Mouse (Mus musculus) myocyte (in vitro differentiated cells): ENCODE measurements around the gene Fam198a. TPM values are rescaled to one million over a fixed set of nuclear protein-coding genes. Genes with fewer than 3 reads are reported as not detected.

ENCODE experiments used
- H3K27me3 ChIP-seq: one replicate; pipeline ENCODE4 v1.6.1; 2011; ENCODE audit not compliant: control insufficient read depth, insufficient read depth, insufficient read length
- H3K36me3 ChIP-seq: one replicate; pipeline ENCODE4 v1.6.1; 2011; ENCODE audit not compliant: control insufficient read depth, insufficient read depth
- H3K4me2 ChIP-seq: one replicate; pipeline ENCODE4 v1.6.1; 2011; ENCODE audit warnings: low read depth, control low read depth
- H3K4me3 ChIP-seq: one replicate; pipeline ENCODE4 v1.5.1; 2011; ENCODE audit warnings: mild to moderate bottlenecking, control low read depth, moderate library complexity
- H3K79me2 ChIP-seq: one replicate; pipeline ENCODE4 v1.6.1; 2011; ENCODE audit not compliant: control insufficient read depth, insufficient read depth
- H3ac ChIP-seq: one replicate; pipeline ENCODE4 v1.6.1; 2011; ENCODE audit not compliant: control insufficient read depth, insufficient read length
- CEBPB ChIP-seq: IDR thresholded peaks from 2 replicates; pipeline ENCODE4 v1.6.1; 2011; ENCODE audit warnings: mild to moderate bottlenecking, moderate library complexity; ENCODE audit not compliant: poor library complexity, insufficient read depth, severe bottlenecking
- E2F4 ChIP-seq: IDR thresholded peaks from one replicate; pipeline ENCODE4 v1.6.1; 2011; ENCODE audit warnings: mild to moderate bottlenecking, control low read depth, moderate library complexity; ENCODE audit not compliant: insufficient read depth
- MAX ChIP-seq: IDR thresholded peaks from one replicate; pipeline ENCODE4 v1.6.1; 2011; ENCODE audit warnings: low read depth, mild to moderate bottlenecking, control low read depth
- MYOD1 ChIP-seq, 3 experiments: IDR thresholded peaks; one replicate each; pipeline ENCODE4 v1.6.1; 2011; ENCODE audit warnings: control low read depth in 2 of 3, low read depth in 2 of 3, mild to moderate bottlenecking in 2 of 3, moderate library complexity in 1 of 3; ENCODE audit not compliant: insufficient read length in 2 of 3, control insufficient read depth in 1 of 3
- MYOG ChIP-seq, 3 experiments: IDR thresholded peaks; one replicate each; pipeline ENCODE4 v1.6.1; 2011; ENCODE audit warnings: control low read depth in 2 of 3, low read depth in 2 of 3, mild to moderate bottlenecking in 2 of 3; ENCODE audit not compliant: insufficient read length in 2 of 3, control insufficient read depth in 1 of 3, insufficient read depth in 1 of 3
- POLR2A ChIP-seq: IDR thresholded peaks from one replicate; pipeline ENCODE4 v1.6.1; 2011; ENCODE audit warnings: low read depth, mild to moderate bottlenecking, control low read depth, moderate library complexity; ENCODE audit not compliant: insufficient read length
- POLR2AphosphoS2 ChIP-seq: IDR thresholded peaks from one replicate; pipeline ENCODE4 v1.6.1; 2011; ENCODE audit warnings: low read depth, control low read depth; ENCODE audit not compliant: insufficient read length
- REST ChIP-seq: IDR thresholded peaks from one replicate; pipeline ENCODE4 v1.6.1; 2011; ENCODE audit warnings: mild to moderate bottlenecking, control low read depth, moderate library complexity; ENCODE audit not compliant: insufficient read depth, insufficient read length
- SRF ChIP-seq: IDR thresholded peaks from one replicate; pipeline ENCODE4 v1.6.1; 2011; ENCODE audit warnings: low read depth; ENCODE audit not compliant: control insufficient read depth, insufficient read length
- TCF12 ChIP-seq: IDR thresholded peaks from one replicate; pipeline ENCODE4 v1.6.1; 2011; ENCODE audit warnings: mild to moderate bottlenecking, control low read depth; ENCODE audit not compliant: poor library complexity, insufficient read depth, severe bottlenecking
- TCF3 ChIP-seq: IDR thresholded peaks from one replicate; pipeline ENCODE4 v1.6.1; 2011; ENCODE audit warnings: low read depth, control low read depth; ENCODE audit not compliant: insufficient read length
- USF1 ChIP-seq: IDR thresholded peaks from one replicate; pipeline ENCODE4 v1.6.1; 2011; ENCODE audit warnings: low read depth, mild to moderate bottlenecking, control low read depth, moderate library complexity
- polyA plus RNA-seq: library from polyadenylated mRNA; unstranded; fragments of >200 nt; fragmentation: generic; extraction: Trizol; gene quantifications from one replicate; pipeline ENCODE4 v1.2.1, GENCODE M21; 2012; ENCODE audit warnings: missing spikeins

Fam198a gene
- polyA plus RNA-seq, 1 experiment, result 0.02 TPM

- H3ac ChIP-seq, result no peak overlapping the region
- peaks cover under 1% of the 10 kb centered on the region for H3K27me3 ChIP-seq
- no peaks in the 10 kb centered on the region for H3K79me2 ChIP-seq
- H3K4me3 ChIP-seq, result no peak overlapping the region
- H3K36me3 ChIP-seq, result no peaks in the 10 kb centered on the region
- H3K4me2 ChIP-seq, result no peak overlapping the region
- TF ChIP-seq USF1 (no peak), POLR2A (no peak), E2F4 (no peak), MYOG (IDR thresholded peaks at IDR 0.05; ENCODE audit: control insufficient read depth in 1 of 3, insufficient read depth in 1 of 3, insufficient read length in 2 of 3, low read depth in 2 of 3) (no peak), SRF (no peak), TCF12 (no peak), MYOD1 (IDR thresholded peaks at IDR 0.05; ENCODE audit: control insufficient read depth in 1 of 3, insufficient read length in 2 of 3, low read depth in 2 of 3) (no peak), POLR2AphosphoS2 (no peak), MAX (no peak), REST (no peak), CEBPB (no peak), TCF3 (no peak)
Observed at GRCm38 (mm10) chr9:121983504-121983903, 32.7 kb downstream of the Fam198a start.

- TF ChIP-seq POLR2A (no peak), POLR2AphosphoS2 (no peak), REST (no peak), MYOD1 (IDR thresholded peaks at IDR 0.05; ENCODE audit: control insufficient read depth in 1 of 3, insufficient read length in 2 of 3, low read depth in 2 of 3) (no peak), MYOG (IDR thresholded peaks at IDR 0.05; ENCODE audit: control insufficient read depth in 1 of 3, insufficient read depth in 1 of 3, insufficient read length in 2 of 3, low read depth in 2 of 3) (no peak), TCF12 (no peak), CEBPB (no peak), USF1 (no peak), TCF3 (no peak), E2F4 (no peak), SRF (no peak), MAX (no peak)
- H3ac ChIP-seq, result no peak overlapping the region
- H3K4me3 ChIP-seq, result no peak overlapping the region
- H3K4me2 ChIP-seq, result no peak overlapping the region
- H3K36me3 ChIP-seq, result no peaks in the 10 kb centered on the region
- H3K79me2 ChIP-seq, result no peaks in the 10 kb centered on the region
- H3K27me3 ChIP-seq, result no peaks in the 10 kb centered on the region
Observed at GRCm38 (mm10) chr9:121984465-121985461, 34.0 kb downstream of the Fam198a start.

DNA sequence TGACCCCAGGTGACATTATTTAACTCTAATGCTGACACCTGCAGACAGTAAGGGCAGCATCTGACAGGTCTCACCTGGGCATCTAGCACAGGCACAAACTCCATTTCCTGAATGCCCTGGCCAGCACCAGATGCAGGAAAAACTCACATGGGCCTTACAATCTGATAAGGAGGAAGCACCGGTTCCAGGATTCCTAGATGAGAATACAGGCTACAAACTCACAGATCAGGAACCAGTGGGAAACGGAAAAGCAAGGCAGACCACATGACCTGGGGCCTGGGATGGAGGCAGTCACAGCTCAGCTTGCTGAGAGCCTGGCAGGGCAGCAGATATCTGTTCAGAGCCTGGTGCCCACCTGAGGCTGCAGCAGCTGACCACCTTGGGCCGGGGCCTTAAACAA lies 38.1 kb downstream of the Fam198a start:
- no peak for TF ChIP-seq SRF
- no peak overlapping the region for H3ac ChIP-seq
- H3K79me2 ChIP-seq, result no peaks in the 10 kb centered on the region
- H3K4me2 ChIP-seq, result no peak overlapping the region
- no peak overlapping the region for H3K4me3 ChIP-seq
- H3K36me3 ChIP-seq, result no peaks in the 10 kb centered on the region
- peaks cover 5% of the 10 kb centered on the region for H3K27me3 ChIP-seq

DNA sequence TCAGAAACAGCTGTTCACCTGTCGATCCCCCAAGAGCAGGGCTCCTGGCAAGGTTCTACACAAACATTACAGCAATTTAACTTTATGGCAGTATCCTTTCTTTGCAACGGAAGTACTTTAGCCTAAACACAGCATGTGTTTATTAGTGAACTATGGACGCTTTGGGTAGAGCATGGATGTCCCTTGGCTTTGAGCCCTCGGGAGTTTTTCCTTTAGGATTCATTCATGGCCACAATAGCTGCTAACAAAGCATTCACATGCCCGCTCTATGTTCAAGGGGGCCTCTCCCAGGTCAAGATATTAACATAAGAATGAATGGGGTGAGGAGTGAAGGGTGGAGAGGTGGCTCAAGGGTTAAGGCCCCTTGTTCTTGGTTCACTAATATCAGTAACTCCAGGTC lies 38.7 kb downstream of the Fam198a start:
- Histone ChIP-seq H3ac (no peak overlapping the region), H3K27me3 (peaks cover 5% of the 10 kb centered on the region), H3K79me2 (no peaks in the 10 kb centered on the region), H3K36me3 (no peaks in the 10 kb centered on the region), H3K4me2 (no peak overlapping the region), H3K4me3 (no peak overlapping the region)
- TF ChIP-seq POLR2AphosphoS2 (no peak), MAX (no peak), MYOD1 (IDR thresholded peaks at IDR 0.05; ENCODE audit: control insufficient read depth in 1 of 3, insufficient read length in 2 of 3, low read depth in 2 of 3) (no peak), CEBPB (no peak), SRF (no peak), E2F4 (no peak)

DNA sequence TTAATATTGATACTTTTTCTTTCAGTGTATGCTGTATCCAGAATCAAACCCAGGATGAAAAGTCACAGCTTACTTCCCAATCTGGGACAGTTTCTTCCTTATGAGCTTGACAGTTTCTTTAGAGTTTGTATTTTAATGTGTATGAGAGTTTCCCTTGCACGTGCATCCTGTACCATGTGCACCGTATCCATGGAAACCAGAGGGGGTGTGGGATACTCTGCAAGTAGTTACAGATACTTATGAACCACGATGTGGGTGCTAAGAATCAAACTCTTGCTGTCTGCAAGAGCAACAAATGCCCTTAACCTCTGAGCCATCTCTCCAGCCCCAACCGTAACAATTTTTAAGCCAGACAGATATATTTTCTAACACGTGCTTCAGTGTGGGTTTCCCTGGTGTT lies 40.3 kb downstream of the Fam198a start:
- no peaks in the 10 kb centered on the region for H3K36me3 ChIP-seq
- no peak overlapping the region for H3K4me2 ChIP-seq
- no peak overlapping the region for H3ac ChIP-seq
- H3K27me3 ChIP-seq, result peaks cover 16% of the 10 kb centered on the region
- H3K79me2 ChIP-seq, result no peaks in the 10 kb centered on the region
- TF ChIP-seq MYOD1 (IDR thresholded peaks at IDR 0.05; ENCODE audit: control insufficient read depth in 1 of 3, insufficient read length in 2 of 3, low read depth in 2 of 3), result no peak
- H3K4me3 ChIP-seq, result no peak overlapping the region
